ENCODE assay signal across 8 mouse cellular contexts in genomic region chr9:94533641-94534040, GRCm38 (mm10). TPM values are rescaled to one million over a fixed set of nuclear protein-coding genes. Genes with fewer than 3 reads are reported as not detected.
DNase-seq lines count a peak whose midpoint lies in the region; ATAC-seq lines count a peak whose summit lies in the region.

No protein-coding gene starts in this region.

- H3K9ac ChIP-seq in neural tube, embryonic 11.5 days (ENCODE audit: low read length): no peak overlapping the region
- H3K9ac ChIP-seq in limb, embryonic 15.5 days: no peak overlapping the region

- H3K36me3 ChIP-seq in neural tube, embryonic 11.5 days (ENCODE audit: control insufficient read depth, insufficient read depth, low read length): no peaks in the 10 kb centered on the region
- no peaks in the 10 kb centered on the region for H3K36me3 ChIP-seq in limb, embryonic 15.5 days

- no peaks in the 10 kb centered on the region for H3K27me3 ChIP-seq in neural tube, embryonic 11.5 days (ENCODE audit: control insufficient read depth, insufficient read depth, low read length)
- H3K27me3 ChIP-seq in limb, embryonic 15.5 days: no peaks in the 10 kb centered on the region

- DNase-seq in adrenal gland, postnatal 10 days: peak; percentile 35
- no peak for DNase-seq in adrenal gland, adult 2 months
- no peak for DNase-seq in neural tube, embryonic 11.5 days (ENCODE audit: low spot score)
- no peak for DNase-seq in neural tube, embryonic 10.5 days (ENCODE audit: extremely low spot score, low spot score)
- peak; percentile 51 for DNase-seq in retina, postnatal 1 day
- no peak for DNase-seq in left cerebral cortex, adult 9 months (ENCODE audit: low spot score in 2 of 2)
- no peak for DNase-seq in right cerebral cortex, postnatal 36 days (ENCODE audit: low spot score in 2 of 2)

- no peak overlapping the region for H3K27ac ChIP-seq in neural tube, embryonic 11.5 days (ENCODE audit: low read depth, low read length)
- H3K27ac ChIP-seq in limb, embryonic 15.5 days: no peak overlapping the region

- peak overlapping the region; percentile 3; the same call in 1 of the 2 replicates for H3K4me2 ChIP-seq in neural tube, embryonic 11.5 days (ENCODE audit: low read depth)
- peak overlapping the region; percentile 30 for H3K4me2 ChIP-seq in limb, embryonic 15.5 days

- H3K9me3 ChIP-seq in neural tube, embryonic 11.5 days (ENCODE audit: control insufficient read depth, low read length): no peaks in the 10 kb centered on the region
- H3K9me3 ChIP-seq in limb, embryonic 15.5 days: no peaks in the 10 kb centered on the region

- no peak overlapping the region for H3K4me3 ChIP-seq in neural tube, embryonic 11.5 days (ENCODE audit: low read depth, low read length)
- peak overlapping the region; percentile 12; the same call in 1 of the 2 replicates for H3K4me3 ChIP-seq in limb, embryonic 15.5 days

- ATAC-seq in neural tube, embryonic 11.5 days (ENCODE audit: insufficient read depth, low FRiP score, low TSS enrichment): no peak
- ATAC-seq in limb, embryonic 15.5 days (ENCODE audit: insufficient number of reproducible peaks, low FRiP score, low TSS enrichment, low read depth): no peak

- peaks cover 5% of the 10 kb centered on the region; the same call in 1 of the 2 replicates for H3K4me1 ChIP-seq in neural tube, embryonic 11.5 days (ENCODE audit: control insufficient read depth, insufficient read depth, low read length)
- peaks cover 7% of the 10 kb centered on the region; the same call in 1 of the 2 replicates for H3K4me1 ChIP-seq in limb, embryonic 15.5 days

- 49% methylated on average over 4 of the region's 4 CpGs for WGBS in neural tube, embryonic 11.5 days
- WGBS in limb, embryonic 15.5 days: 49% methylated on average over 4 of the region's 4 CpGs

RNA-seq across cellular contexts. Expression of gene 1190002N15Rik, which starts 4.2 kb away (rescaled TPM):
- total RNA-seq in adrenal gland, postnatal 10 days (2021): 10 to 100 TPM; 24.8 to 24.9 TPM
- 10 to 100 TPM; 19.7 to 20.3 TPM for total RNA-seq in adrenal gland, adult 2 months (2021)
- 21.9 and 22.0 TPM in 2 replicates for polyA plus RNA-seq in adrenal gland, adult 2 months (2012; rRNA removed)
- 34.2 TPM in 2 replicates for polyA plus RNA-seq in neural tube, embryonic 11.5 days (2014; fragmentation: Nextera tagmentation; extraction: Ambion mirVana)
- polyA plus RNA-seq in limb, embryonic 15.5 days (2015; fragmentation: Nextera tagmentation; extraction: Ambion mirVana): 20.1 and 23.6 TPM in 2 replicates

Comparison
In these comparisons a context has a peak if more than half of its experiments do, and no peak if none do; other contexts are left out.
1. DNase-seq: peak in adrenal gland, postnatal 10 days (single experiment) and retina, postnatal 1 day (single experiment); none in adrenal gland, adult 2 months (single experiment), neural tube, embryonic 11.5 days (single experiment), neural tube, embryonic 10.5 days (single experiment), left cerebral cortex, adult 9 months (0 of 2) and right cerebral cortex, postnatal 36 days (0 of 2).